Mouse (Mus musculus): ENCODE results near the gene Fbxw8. TPM values are rescaled to one million over a fixed set of nuclear protein-coding genes. Genes with fewer than 3 reads are reported as not detected.

Fbxw8 gene
- polyA plus RNA-seq, 1 experiment from 2014 or later, result 18.1 TPM

- H3K9me3 ChIP-seq (replicated peaks), result no peaks in the 10 kb centered on the region
- no peak overlapping the region for H3K4me2 ChIP-seq
- peaks cover 41% of the 10 kb centered on the region for H3K4me1 ChIP-seq (replicated peaks)
- H3K27me3 ChIP-seq, result no peaks in the 10 kb centered on the region
- no peak overlapping the region for H3K9ac ChIP-seq
- 0 out of 2 replicates have a peak, but pooled peaks cover 7% of the 10 kb centered on the region for H3K36me3 ChIP-seq
- WGBS, result 40% methylated on average over 9 of the region's 9 CpGs
- H3K4me3 ChIP-seq, result no peak overlapping the region
- H3K27ac ChIP-seq, result peak overlapping the region; percentile 70
- ATAC-seq (replicated peaks; ENCODE audit: insufficient number of reproducible peaks, insufficient read depth, low FRiP score, low read depth), result peak; percentile 56
Measured at GRCm38 (mm10) chr5:118128651-118129050, 26.6 kb downstream of the Fbxw8 start.

- Histone ChIP-seq H3K9ac (no peak overlapping the region), H3K9me3 (replicated peaks) (no peaks in the 10 kb centered on the region), H3K4me2 (no peak overlapping the region; the same call in 1 of the 2 replicates), H3K4me3 (no peak overlapping the region), H3K27me3 (no peaks in the 10 kb centered on the region), H3K4me1 (replicated peaks) (peaks cover 36% of the 10 kb centered on the region), H3K27ac (peak overlapping the region; percentile 70), H3K36me3 (0 out of 2 replicates have a peak, but pooled peaks cover 7% of the 10 kb centered on the region)
- WGBS, result 20% methylated on average over 6 of the region's 6 CpGs
- ATAC-seq (replicated peaks; ENCODE audit: insufficient number of reproducible peaks, insufficient read depth, low FRiP score, low read depth), result peak; percentile 85
Measured at GRCm38 (mm10) chr5:118128208-118128607, 27.1 kb downstream of the Fbxw8 start.

- no peak overlapping the region for H3K27ac ChIP-seq
- no peak overlapping the region for H3K4me2 ChIP-seq
- H3K9ac ChIP-seq, result no peak overlapping the region
- ATAC-seq (replicated peaks; ENCODE audit: insufficient number of reproducible peaks, insufficient read depth, low FRiP score, low read depth), result no peak
- 72% methylated on average over 4 of the region's 4 CpGs for WGBS
- 0 out of 2 replicates have a peak, but pooled peaks cover 7% of the 10 kb centered on the region for H3K36me3 ChIP-seq
- no peaks in the 10 kb centered on the region for H3K9me3 ChIP-seq (replicated peaks)
- H3K4me3 ChIP-seq, result no peak overlapping the region
- no peaks in the 10 kb centered on the region for H3K27me3 ChIP-seq
- H3K4me1 ChIP-seq (replicated peaks), result peaks cover 34% of the 10 kb centered on the region
Measured at GRCm38 (mm10) chr5:118126671-118127070, 28.6 kb downstream of the Fbxw8 start.

GRCm38 (mm10) chr5:118123096-118123495, 32.2 kb downstream of the Fbxw8 start:
- WGBS, result 57% methylated on average over 10 of the region's 10 CpGs

GRCm38 (mm10) chr5:118121928-118122327, 33.3 kb downstream of the Fbxw8 start:
- no peaks in the 10 kb centered on the region for H3K36me3 ChIP-seq
- no peak overlapping the region for H3K27ac ChIP-seq
- H3K4me1 ChIP-seq (replicated peaks), result peaks cover 14% of the 10 kb centered on the region
- no peaks in the 10 kb centered on the region for H3K9me3 ChIP-seq (replicated peaks)
- ATAC-seq (replicated peaks; ENCODE audit: insufficient number of reproducible peaks, insufficient read depth, low FRiP score, low read depth), result no peak
- H3K4me2 ChIP-seq, result no peak overlapping the region
- H3K9ac ChIP-seq, result no peak overlapping the region
- no peaks in the 10 kb centered on the region for H3K27me3 ChIP-seq
- WGBS, result 82% methylated on average over 4 of the region's 4 CpGs
- H3K4me3 ChIP-seq, result no peak overlapping the region

More at GRCm38 (mm10) chr5:118123096-118123495, 32.2 kb downstream of the Fbxw8 start:
- H3K36me3 ChIP-seq, result 0 out of 2 replicates have a peak, but pooled peaks cover 3% of the 10 kb centered on the region
- peaks cover 25% of the 10 kb centered on the region for H3K4me1 ChIP-seq (replicated peaks)
- no peak overlapping the region for H3K9ac ChIP-seq
- no peak overlapping the region for H3K4me3 ChIP-seq
- no peak for ATAC-seq (replicated peaks; ENCODE audit: insufficient number of reproducible peaks, insufficient read depth, low FRiP score, low read depth)
- no peaks in the 10 kb centered on the region for H3K27me3 ChIP-seq
- H3K27ac ChIP-seq, result no peak overlapping the region
- no peaks in the 10 kb centered on the region for H3K9me3 ChIP-seq (replicated peaks)
- H3K4me2 ChIP-seq, result no peak overlapping the region

- Histone ChIP-seq H3K9ac (no peak overlapping the region), H3K36me3 (no peaks in the 10 kb centered on the region), H3K9me3 (replicated peaks) (no peaks in the 10 kb centered on the region), H3K27ac (no peak overlapping the region), H3K4me2 (no peak overlapping the region), H3K27me3 (no peaks in the 10 kb centered on the region), H3K4me1 (replicated peaks) (peaks cover 11% of the 10 kb centered on the region; the same call in 1 of the 2 replicates), H3K4me3 (no peak overlapping the region)
- WGBS, result 59% methylated on average over 2 of the region's 2 CpGs
- no peak for ATAC-seq (replicated peaks; ENCODE audit: insufficient number of reproducible peaks, insufficient read depth, low FRiP score, low read depth)
Measured at GRCm38 (mm10) chr5:118120670-118121069, 34.6 kb downstream of the Fbxw8 start.

GRCm38 (mm10) chr5:118118922-118119321, 36.3 kb downstream of the Fbxw8 start:
- H3K9ac ChIP-seq, result no peak overlapping the region
- H3K36me3 ChIP-seq, result no peaks in the 10 kb centered on the region
- H3K4me2 ChIP-seq, result no peak overlapping the region
- 96% methylated on average over 5 of the region's 5 CpGs for WGBS
- H3K9me3 ChIP-seq (replicated peaks), result no peaks in the 10 kb centered on the region
- no peak for ATAC-seq (replicated peaks; ENCODE audit: insufficient number of reproducible peaks, insufficient read depth, low FRiP score, low read depth)
- peaks cover 11% of the 10 kb centered on the region; the same call in 1 of the 2 replicates for H3K4me1 ChIP-seq (replicated peaks)
- H3K4me3 ChIP-seq, result no peak overlapping the region
- no peak overlapping the region for H3K27ac ChIP-seq
- H3K27me3 ChIP-seq, result no peaks in the 10 kb centered on the region

GRCm38 (mm10) chr5:118118351-118118750, 36.9 kb downstream of the Fbxw8 start:
- no peak overlapping the region for H3K9ac ChIP-seq
- no peaks in the 10 kb centered on the region for H3K9me3 ChIP-seq (replicated peaks)
- no peaks in the 10 kb centered on the region for H3K27me3 ChIP-seq
- H3K36me3 ChIP-seq, result no peaks in the 10 kb centered on the region
- ATAC-seq (replicated peaks; ENCODE audit: insufficient number of reproducible peaks, insufficient read depth, low FRiP score, low read depth), result no peak
- H3K27ac ChIP-seq, result no peak overlapping the region
- H3K4me1 ChIP-seq (replicated peaks), result peaks cover 11% of the 10 kb centered on the region; the same call in 1 of the 2 replicates
- no peak overlapping the region for H3K4me3 ChIP-seq
- no peak overlapping the region for H3K4me2 ChIP-seq
- 79% methylated on average over 3 of the region's 3 CpGs for WGBS

GRCm38 (mm10) chr5:118113617-118114016, 41.6 kb downstream of the Fbxw8 start:
- no peaks in the 10 kb centered on the region for H3K9me3 ChIP-seq (replicated peaks)
- H3K27ac ChIP-seq, result no peak overlapping the region
- H3K36me3 ChIP-seq, result peaks cover 22% of the 10 kb centered on the region
- ATAC-seq (replicated peaks; ENCODE audit: insufficient number of reproducible peaks, insufficient read depth, low FRiP score, low read depth), result no peak
- peaks cover 10% of the 10 kb centered on the region for H3K4me1 ChIP-seq (replicated peaks)
- 86% methylated on average over 11 of the region's 13 CpGs for WGBS
- H3K4me2 ChIP-seq, result no peak overlapping the region
- H3K27me3 ChIP-seq, result no peaks in the 10 kb centered on the region
- H3K9ac ChIP-seq, result no peak overlapping the region
- H3K4me3 ChIP-seq, result no peak overlapping the region

- peaks cover 22% of the 10 kb centered on the region for H3K36me3 ChIP-seq
- 90% methylated on average over 7 of the region's 7 CpGs for WGBS
Measured at GRCm38 (mm10) chr5:118113043-118113442, 42.2 kb downstream of the Fbxw8 start.

GRCm38 (mm10) chr5:118108794-118109440, 46.3 kb downstream of the Fbxw8 start:
- Histone ChIP-seq H3K4me2 (no peak overlapping the region), H3K36me3 (peaks cover 25% of the 10 kb centered on the region), H3K9ac (no peak overlapping the region), H3K27me3 (no peaks in the 10 kb centered on the region), H3K4me3 (no peak overlapping the region), H3K4me1 (replicated peaks) (peaks cover 22% of the 10 kb centered on the region), H3K27ac (0 out of 2 replicates have a peak overlapping the region, but pooled peaks have one; percentile 11), H3K9me3 (replicated peaks) (no peaks in the 10 kb centered on the region)
- no peak for ATAC-seq (replicated peaks; ENCODE audit: insufficient number of reproducible peaks, insufficient read depth, low FRiP score, low read depth)
- 86% methylated on average over 7 of the region's 7 CpGs for WGBS

More at GRCm38 (mm10) chr5:118113043-118113442, 42.2 kb downstream of the Fbxw8 start:
- ATAC-seq (replicated peaks; ENCODE audit: insufficient number of reproducible peaks, insufficient read depth, low FRiP score, low read depth), result no peak
- Histone ChIP-seq H3K4me3 (no peak overlapping the region), H3K27ac (no peak overlapping the region), H3K4me1 (replicated peaks) (peaks cover 16% of the 10 kb centered on the region), H3K4me2 (no peak overlapping the region), H3K9ac (no peak overlapping the region), H3K27me3 (no peaks in the 10 kb centered on the region), H3K9me3 (replicated peaks) (no peaks in the 10 kb centered on the region)
